Mouse (Mus musculus): ENCODE measurements around the gene Runx1. TPM values are rescaled to one million over a fixed set of nuclear protein-coding genes. Genes with fewer than 3 reads are reported as not detected.
A peak's percentile ranks its signal among the peaks of the same experiment; 100 is the strongest.

Runx1 gene
- polyA plus RNA-seq, 1 experiment from 2014 or later = 9.1 TPM

- H3K4me1 ChIP-seq (ENCODE audit: insufficient read depth, low read depth, low read length) = no peaks in the 10 kb centered on the region
- no peaks in the 10 kb centered on the region for H3K27me3 ChIP-seq (replicated peaks; ENCODE audit: insufficient read depth, low read length)
- H3K9ac ChIP-seq (replicated peaks; ENCODE audit: low read depth) = no peak overlapping the region
- no peaks in the 10 kb centered on the region for H3K36me3 ChIP-seq (ENCODE audit: insufficient read depth, low read length)
- WGBS = 37% methylated on average over 3 of the region's 3 CpGs
- TF ChIP-seq EP300 (IDR thresholded peaks at IDR 0.05) (no peak), CTCF (IDR thresholded peaks at IDR 0.05) (no peak)
- H3K27ac ChIP-seq (ENCODE audit: low read length) = no peak overlapping the region
- no peaks in the 10 kb centered on the region for H3K9me3 ChIP-seq (ENCODE audit: low read length)
- DNase-seq (ENCODE audit: low spot score) = no peak
- no peak for ATAC-seq
- no peak overlapping the region for H3K4me3 ChIP-seq (ENCODE audit: low read depth, low read length)
- H3K4me2 ChIP-seq (replicated peaks; ENCODE audit: low read depth, low read length) = no peak overlapping the region
Measured at GRCm38 (mm10) chr16:92724526-92724925, 101.4 kb downstream of the Runx1 start.

- Histone ChIP-seq H3K36me3 (ENCODE audit: insufficient read depth, low read length) (no peaks in the 10 kb centered on the region), H3K9me3 (ENCODE audit: low read length) (no peaks in the 10 kb centered on the region), H3K4me3 (ENCODE audit: low read depth, low read length) (no peak overlapping the region), H3K27ac (ENCODE audit: low read length) (no peak overlapping the region), H3K4me2 (replicated peaks; ENCODE audit: low read depth, low read length) (no peak overlapping the region), H3K27me3 (replicated peaks; ENCODE audit: insufficient read depth, low read length) (no peaks in the 10 kb centered on the region), H3K9ac (replicated peaks; ENCODE audit: low read depth) (no peak overlapping the region), H3K4me1 (ENCODE audit: insufficient read depth, low read depth, low read length) (no peaks in the 10 kb centered on the region)
- DNase-seq (ENCODE audit: low spot score) (no peak), ATAC-seq (no peak)
- 56% methylated on average over 10 of the region's 10 CpGs for WGBS
- no peak for TF ChIP-seq CTCF (IDR thresholded peaks at IDR 0.05)
- no peak for TF ChIP-seq EP300 (IDR thresholded peaks at IDR 0.05)
Measured at GRCm38 (mm10) chr16:92720678-92721077, 105.3 kb downstream of the Runx1 start.

- Histone ChIP-seq H3K27me3 (replicated peaks; ENCODE audit: insufficient read depth, low read length) (no peaks in the 10 kb centered on the region), H3K4me1 (ENCODE audit: insufficient read depth, low read depth, low read length) (no peaks in the 10 kb centered on the region), H3K9me3 (ENCODE audit: low read length) (no peaks in the 10 kb centered on the region), H3K9ac (replicated peaks; ENCODE audit: low read depth) (no peak overlapping the region), H3K27ac (ENCODE audit: low read length) (no peak overlapping the region), H3K36me3 (ENCODE audit: insufficient read depth, low read length) (no peaks in the 10 kb centered on the region), H3K4me2 (replicated peaks; ENCODE audit: low read depth, low read length) (no peak overlapping the region), H3K4me3 (ENCODE audit: low read depth, low read length) (no peak overlapping the region)
- ATAC-seq (no peak), DNase-seq (ENCODE audit: low spot score) (no peak)
- TF ChIP-seq EP300 (IDR thresholded peaks at IDR 0.05) (no peak), CTCF (IDR thresholded peaks at IDR 0.05) (no peak)
- WGBS = 68% methylated on average over 6 of the region's 6 CpGs
Measured at GRCm38 (mm10) chr16:92719725-92720124, 106.2 kb downstream of the Runx1 start.

GRCm38 (mm10) chr16:92715599-92716483, 110.1 kb downstream of the Runx1 start:
- TF ChIP-seq CTCF (IDR thresholded peaks at IDR 0.05) = no peak
- TF ChIP-seq EP300 (IDR thresholded peaks at IDR 0.05) = peak; percentile 9; the same call in 1 of the 2 replicates
- Histone ChIP-seq H3K27me3 (replicated peaks; ENCODE audit: insufficient read depth, low read length) (no peaks in the 10 kb centered on the region), H3K4me3 (ENCODE audit: low read depth, low read length) (no peak overlapping the region), H3K9ac (replicated peaks; ENCODE audit: low read depth) (no peak overlapping the region), H3K36me3 (ENCODE audit: insufficient read depth, low read length) (no peaks in the 10 kb centered on the region), H3K9me3 (ENCODE audit: low read length) (no peaks in the 10 kb centered on the region), H3K27ac (ENCODE audit: low read length) (no peak overlapping the region), H3K4me2 (replicated peaks; ENCODE audit: low read depth, low read length) (no peak overlapping the region; the same call in 1 of the 2 replicates), H3K4me1 (ENCODE audit: insufficient read depth, low read depth, low read length) (no peaks in the 10 kb centered on the region)
- DNase-seq (ENCODE audit: low spot score) (peak; percentile 83), ATAC-seq (peak; percentile 75)
- WGBS = 27% methylated on average over 15 of the region's 15 CpGs

GRCm38 (mm10) chr16:92710161-92710560, 115.8 kb downstream of the Runx1 start:
- Histone ChIP-seq H3K9ac (replicated peaks; ENCODE audit: low read depth) (no peak overlapping the region), H3K4me1 (ENCODE audit: insufficient read depth, low read depth, low read length) (no peaks in the 10 kb centered on the region), H3K4me2 (replicated peaks; ENCODE audit: low read depth, low read length) (no peak overlapping the region), H3K4me3 (ENCODE audit: low read depth, low read length) (no peak overlapping the region), H3K27me3 (replicated peaks; ENCODE audit: insufficient read depth, low read length) (no peaks in the 10 kb centered on the region), H3K27ac (ENCODE audit: low read length) (no peak overlapping the region), H3K9me3 (ENCODE audit: low read length) (no peaks in the 10 kb centered on the region), H3K36me3 (ENCODE audit: insufficient read depth, low read length) (no peaks in the 10 kb centered on the region)
- no peak for DNase-seq (ENCODE audit: low spot score)
- WGBS = 41% methylated on average over 1 of the region's 1 CpGs
- TF ChIP-seq CTCF (IDR thresholded peaks at IDR 0.05) = no peak
- TF ChIP-seq EP300 (IDR thresholded peaks at IDR 0.05) = no peak
- ATAC-seq = no peak

- TF ChIP-seq EP300 (IDR thresholded peaks at IDR 0.05) (no peak), CTCF (IDR thresholded peaks at IDR 0.05) (peak; percentile 29; the same call in 1 of the 2 replicates)
- H3K36me3 ChIP-seq (ENCODE audit: insufficient read depth, low read length) = no peaks in the 10 kb centered on the region
- H3K9ac ChIP-seq (replicated peaks; ENCODE audit: low read depth) = no peak overlapping the region
- H3K9me3 ChIP-seq (ENCODE audit: low read length) = no peaks in the 10 kb centered on the region
- no peak overlapping the region for H3K27ac ChIP-seq (ENCODE audit: low read length)
- WGBS = 64% methylated on average over 4 of the region's 4 CpGs
- no peak overlapping the region for H3K4me3 ChIP-seq (ENCODE audit: low read depth, low read length)
- ATAC-seq (no peak), DNase-seq (ENCODE audit: low spot score) (no peak)
- H3K4me1 ChIP-seq (ENCODE audit: insufficient read depth, low read depth, low read length) = no peaks in the 10 kb centered on the region
- no peak overlapping the region for H3K4me2 ChIP-seq (replicated peaks; ENCODE audit: low read depth, low read length)
- no peaks in the 10 kb centered on the region for H3K27me3 ChIP-seq (replicated peaks; ENCODE audit: insufficient read depth, low read length)
Measured at GRCm38 (mm10) chr16:92708718-92709117, 117.2 kb downstream of the Runx1 start.
